Mouse (Mus musculus): ENCODE results near the gene Daam2.

GRCm38 (mm10) chr17:49484435-49484834 is 79.7 kb downstream of the Daam2 start:
- TF ChIP-seq POLR2AphosphoS2 (IDR thresholded peaks at IDR 0.05; ENCODE audit: low read depth, low read length) (no peak), JUN (IDR thresholded peaks at IDR 0.05; ENCODE audit: insufficient read depth, low read depth, low read length) (no peak), CTCF (conservative IDR thresholded peaks at IDR 0.05 in 1 of 2, IDR thresholded peaks at IDR 0.05 in 1 of 2; ENCODE audit: low read depth in 2 of 2, low read length in 2 of 2) (no peak)
